Mouse (Mus musculus) cerebellum, adult 2 months (tissue): ENCODE data around the gene Ctdspl.

Experiments
- CTCF ChIP-seq: fragments of 200-500 bp; IDR thresholded peaks from 2 replicates; pipeline ENCODE4 v1.5.1; 2011; ENCODE audit warnings: low read depth, mild to moderate bottlenecking, control low read depth, low read length, moderate library complexity, borderline replicate concordance; ENCODE audit not compliant: insufficient read depth
- POLR2A ChIP-seq: fragments of 200-500 bp; IDR thresholded peaks from 2 replicates; pipeline ENCODE4 v1.6.1; 2011; ENCODE audit warnings: low read length, control low read depth, borderline replicate concordance; ENCODE audit not compliant: insufficient read depth

- TF ChIP-seq POLR2A (no peak), CTCF (no peak)
These were observed 2.4 kb downstream of the Ctdspl start for GRCm38 (mm10) chr9:118928656-118929055.
